Mouse (Mus musculus): Measurements from ENCODE around the gene Pik3r5.

DNA sequence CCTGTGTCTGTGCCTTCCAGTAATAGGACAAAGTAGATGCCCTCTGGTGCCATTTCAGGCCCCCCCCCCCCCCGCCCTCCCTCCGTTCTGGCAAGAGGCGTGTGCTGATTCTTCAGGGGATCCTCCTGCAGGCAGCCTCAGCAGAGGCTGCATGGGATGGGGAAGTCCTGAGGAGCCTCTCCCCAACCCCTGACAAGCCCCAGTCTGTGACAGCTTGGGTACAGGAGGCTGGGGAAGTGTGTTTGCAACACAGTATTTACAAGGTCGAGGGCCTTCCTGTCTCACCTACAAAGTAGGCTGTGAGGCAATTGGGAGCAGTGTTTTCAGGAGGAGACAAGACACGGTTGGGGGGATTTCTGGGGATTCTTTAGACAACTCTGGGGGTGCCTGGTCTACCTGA lies 9.0 kb downstream of the Pik3r5 start:
- TF ChIP-seq CTCF (conservative IDR thresholded peaks at IDR 0.05; ENCODE audit: low read length) (no peak), NANOG (IDR thresholded peaks at IDR 0.05; ENCODE audit: borderline replicate concordance, low read length) (no peak)
